Mouse (Mus musculus): ENCODE measurements around the gene Sptbn2. TPM values are rescaled to one million over a fixed set of nuclear protein-coding genes. Genes with fewer than 3 reads are reported as not detected.
"Not testable (repeated sequence)": the region's sequence is repeated elsewhere in the genome, so short reads cannot be mapped to it uniquely, and the experiment has no call there.

Gene Sptbn2
- polyA plus RNA-seq, 2 experiments from 2014 or later: 0.11 to 0.17 TPM

GRCm38 (mm10) chr19:4729186-4729585, 18.2 kb downstream of the Sptbn2 start:
- no peak for ATAC-seq

GRCm38 (mm10) chr19:4733052-4733451, 22.1 kb downstream of the Sptbn2 start:
- ATAC-seq: no peak

DNA sequence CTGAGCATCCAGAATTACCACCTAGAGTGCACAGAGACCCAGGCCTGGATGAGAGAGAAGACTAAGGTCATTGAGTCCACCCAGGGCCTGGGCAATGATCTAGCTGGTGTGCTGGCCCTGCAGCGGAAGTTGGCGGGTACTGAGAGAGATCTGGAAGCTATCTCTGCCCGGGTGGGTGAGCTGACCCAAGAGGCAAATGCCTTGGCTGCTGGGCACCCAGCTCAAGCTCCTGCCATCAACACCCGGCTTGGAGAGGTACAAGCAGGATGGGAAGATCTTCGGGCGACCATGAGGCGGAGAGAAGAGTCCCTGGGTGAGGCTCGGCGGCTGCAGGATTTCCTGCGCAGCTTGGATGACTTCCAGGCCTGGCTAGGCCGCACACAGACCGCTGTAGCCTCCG, 26.9 kb downstream of the Sptbn2 start:
- no peak for ATAC-seq

- no peak for ATAC-seq
These were observed 28.1 kb downstream of the Sptbn2 start for GRCm38 (mm10) chr19:4739053-4739452.

DNA sequence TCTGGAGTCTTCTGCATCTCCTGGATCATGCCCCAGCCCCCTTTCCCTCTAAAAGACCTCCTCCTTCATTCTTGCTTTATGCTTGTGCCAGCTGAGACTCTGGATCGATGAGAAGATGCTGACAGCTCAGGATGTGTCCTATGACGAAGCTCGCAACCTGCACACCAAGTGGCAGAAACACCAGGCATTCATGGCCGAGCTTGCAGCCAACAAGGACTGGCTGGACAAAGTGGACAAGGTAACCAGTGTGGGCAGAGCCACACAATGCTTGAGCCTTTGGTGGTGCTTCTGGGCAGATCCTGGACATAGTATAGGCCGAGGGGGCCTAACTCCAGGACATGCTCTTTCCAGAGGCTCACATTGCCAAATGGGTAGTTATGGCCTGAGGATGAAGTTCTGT, 28.8 kb downstream of the Sptbn2 start:
- ATAC-seq: no peak

GRCm38 (mm10) chr19:4741482-4741881, 30.5 kb downstream of the Sptbn2 start:
- ATAC-seq: no peak

DNA sequence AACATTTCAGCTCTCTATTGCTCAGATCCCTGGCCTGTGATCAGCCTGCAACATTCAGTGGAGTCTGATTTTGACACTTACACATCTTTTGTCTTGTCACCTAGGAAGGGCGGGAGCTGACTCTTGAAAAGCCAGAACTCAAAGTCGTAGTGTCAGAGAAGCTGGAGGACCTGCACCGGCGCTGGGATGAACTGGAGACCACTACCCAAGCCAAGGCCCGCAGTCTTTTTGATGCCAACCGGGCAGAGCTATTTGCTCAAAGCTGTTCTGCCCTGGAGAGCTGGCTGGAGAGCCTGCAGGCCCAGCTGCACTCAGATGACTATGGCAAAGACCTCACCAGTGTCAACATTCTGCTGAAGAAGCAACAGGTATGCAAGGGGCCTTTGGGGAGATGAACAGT, 31.3 kb downstream of the Sptbn2 start:
- no peak for ATAC-seq

DNA sequence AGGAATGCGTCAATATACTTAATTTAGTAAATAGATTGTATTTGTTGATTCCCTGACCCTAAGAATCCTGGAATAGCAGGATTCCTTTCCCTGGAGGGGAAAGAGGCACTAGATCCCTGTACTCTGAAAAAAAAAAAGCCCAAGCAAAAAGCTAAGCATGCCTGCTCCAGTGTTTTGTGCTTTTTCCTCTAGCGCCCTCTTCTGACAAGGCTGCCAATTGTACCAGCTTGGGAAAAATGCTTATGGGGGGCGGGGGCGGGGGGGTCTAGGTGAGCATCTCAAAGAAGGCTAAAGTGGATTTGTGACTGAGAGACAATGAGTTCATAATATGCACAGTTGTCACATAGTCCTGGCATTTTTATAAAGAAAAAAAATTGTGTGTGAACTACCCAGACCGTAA, 32.6 kb downstream of the Sptbn2 start:
- ATAC-seq: no peak

GRCm38 (mm10) chr19:4744026-4744425, 33.1 kb downstream of the Sptbn2 start:
- no peak for ATAC-seq

GRCm38 (mm10) chr19:4745057-4745456, 34.1 kb downstream of the Sptbn2 start:
- no peak for ATAC-seq

- ATAC-seq: no peak
These were observed 34.7 kb downstream of the Sptbn2 start for GRCm38 (mm10) chr19:4745681-4746080.

DNA sequence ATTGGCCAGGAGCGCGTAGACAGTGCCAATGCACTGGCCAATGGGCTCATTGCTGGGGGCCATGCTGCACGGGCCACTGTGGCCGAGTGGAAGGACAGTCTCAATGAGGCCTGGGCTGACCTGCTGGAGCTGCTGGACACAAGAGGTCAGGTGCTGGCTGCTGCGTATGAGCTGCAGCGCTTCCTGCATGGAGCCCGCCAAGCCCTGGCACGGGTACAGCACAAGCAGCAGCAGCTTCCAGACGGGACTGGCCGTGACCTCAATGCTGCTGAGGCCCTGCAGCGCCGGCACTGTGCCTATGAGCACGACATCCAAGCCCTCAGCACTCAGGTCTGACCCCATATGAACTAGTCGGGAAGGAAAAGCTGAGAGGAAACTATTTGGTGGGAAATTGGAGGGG, 35.6 kb downstream of the Sptbn2 start:
- ATAC-seq: no peak

GRCm38 (mm10) chr19:4747631-4748312, 36.8 kb downstream of the Sptbn2 start:
- ATAC-seq: no peak

DNA sequence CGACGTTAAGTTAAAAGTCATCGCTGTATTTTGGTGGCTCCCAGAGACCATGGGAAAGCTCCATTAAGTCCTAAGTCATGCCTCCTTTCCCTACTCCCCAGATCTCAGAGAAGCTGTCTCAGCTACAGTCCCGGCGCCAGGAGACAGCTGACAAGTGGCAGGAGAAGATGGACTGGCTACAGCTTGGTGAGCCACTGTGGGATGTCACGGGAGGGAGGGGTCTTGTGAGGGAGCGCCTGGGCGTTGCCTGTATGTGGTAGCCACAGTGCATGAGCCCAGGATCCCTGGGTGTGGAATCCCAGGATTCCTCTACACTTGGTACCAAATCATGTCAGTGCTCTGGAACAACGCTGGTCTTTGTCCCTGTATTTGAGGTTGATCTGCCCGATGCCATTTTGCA, 37.5 kb downstream of the Sptbn2 start:
- no peak for ATAC-seq

DNA sequence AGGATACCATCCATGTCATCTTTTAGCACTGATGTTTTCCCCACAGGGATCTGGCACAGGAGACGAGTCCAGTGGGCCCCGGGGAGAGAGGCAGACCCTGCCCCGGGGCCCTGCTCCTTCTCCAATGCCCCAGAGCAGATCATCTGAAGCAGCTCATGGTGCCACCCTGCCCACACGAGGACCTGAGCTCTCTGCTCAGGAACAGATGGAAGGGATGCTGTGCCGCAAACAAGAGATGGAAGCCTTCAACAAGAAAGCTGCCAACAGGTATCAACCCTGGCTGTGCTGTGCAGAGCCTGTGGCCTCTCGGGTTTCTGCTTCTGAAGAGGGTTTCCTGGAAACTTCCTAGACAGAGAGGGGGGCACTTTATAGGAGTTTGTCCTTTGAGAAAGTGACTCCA, 39.0 kb downstream of the Sptbn2 start:
- no peak for ATAC-seq

GRCm38 (mm10) chr19:4755565-4756192, 44.7 kb downstream of the Sptbn2 start:
- peak; percentile 60 for ATAC-seq

DNA sequence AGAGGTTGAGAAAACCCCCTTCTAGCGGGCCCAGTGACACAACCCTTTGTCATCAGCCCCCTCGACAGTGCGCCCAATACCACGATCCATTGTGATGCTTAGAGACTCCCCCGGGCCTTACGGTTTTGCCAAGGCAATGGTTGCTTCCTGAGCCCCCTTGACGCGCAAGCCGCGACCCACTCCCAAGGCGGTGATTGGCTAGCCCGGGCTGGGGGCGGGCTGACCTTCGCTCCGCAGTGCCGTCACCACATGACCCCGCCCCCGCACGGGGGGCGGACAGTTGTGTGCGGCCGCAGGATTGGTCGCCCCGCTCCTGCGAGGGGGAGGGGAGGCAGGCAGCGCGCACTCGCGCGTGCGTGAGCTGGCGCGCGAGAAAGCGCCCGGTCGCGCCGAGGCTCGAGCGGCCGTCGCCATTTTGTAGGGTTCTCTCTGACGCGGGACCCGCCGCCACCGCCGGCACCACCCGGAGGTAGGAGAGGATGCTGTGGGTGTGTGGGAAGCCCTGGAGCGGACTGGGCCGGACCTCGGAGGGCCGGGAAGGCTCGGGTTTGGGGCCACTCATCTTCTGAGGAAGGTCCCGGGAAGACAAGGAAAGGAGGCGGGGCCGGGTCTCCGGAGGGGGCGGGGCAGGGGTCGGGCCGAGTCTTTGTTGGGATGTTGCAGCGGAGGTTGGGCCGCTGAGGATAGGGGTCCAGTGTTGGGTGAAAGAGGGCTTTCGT, 45.4 kb downstream of the Sptbn2 start, which contains the start of gene Rbm4b:
Gene Rbm4b (plus strand): TSS at position 305 of the 719 bp plus-strand sequence.
- peak; percentile 83 for ATAC-seq

DNA sequence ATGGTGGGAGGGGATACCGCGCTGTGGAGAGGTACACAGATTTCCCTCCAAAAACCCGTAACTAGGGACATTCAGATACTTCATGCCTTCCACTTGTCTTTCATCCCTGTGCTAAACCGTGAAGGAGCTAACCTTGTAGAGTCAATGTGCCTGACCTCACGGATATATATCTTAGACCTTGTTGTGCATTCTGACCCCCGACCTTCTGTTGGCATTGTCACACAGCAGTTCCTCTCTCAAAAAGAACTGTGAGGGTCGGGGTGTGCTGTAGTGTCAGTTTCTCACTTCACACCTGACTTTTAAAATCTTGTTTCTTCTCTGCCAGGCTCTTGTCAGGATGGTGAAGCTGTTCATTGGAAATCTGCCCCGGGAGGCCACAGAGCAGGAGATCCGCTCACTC, 46.0 kb downstream of the Sptbn2 start:
- ATAC-seq: no peak

DNA sequence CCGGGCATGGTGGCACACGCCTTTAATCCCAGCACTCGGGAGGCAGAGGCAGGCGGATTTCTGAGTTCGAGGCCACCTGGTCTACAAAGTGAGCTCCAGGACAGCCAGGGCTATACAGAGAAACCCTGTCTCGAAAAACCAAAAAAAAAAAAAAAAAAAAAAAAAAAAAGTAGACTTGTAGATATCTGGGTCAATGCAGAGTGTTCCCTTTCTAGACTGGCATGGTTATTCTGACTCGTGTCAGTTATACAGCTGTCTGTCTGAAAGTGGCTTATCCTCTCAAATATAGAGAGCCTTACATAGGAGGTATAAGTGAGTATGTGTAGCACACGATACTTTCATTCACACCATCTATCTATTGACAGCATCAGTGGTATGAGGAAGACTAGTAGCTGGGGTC, 49.6 kb downstream of the Sptbn2 start:
- ATAC-seq: not testable (repeated sequence)

- ATAC-seq: no peak
These were observed 51.9 kb downstream of the Sptbn2 start for GRCm38 (mm10) chr19:4762876-4763275.

GRCm38 (mm10) chr19:4767507-4768148, 56.7 kb downstream of the Sptbn2 start:
- ATAC-seq: no peak

GRCm38 (mm10) chr19:4772785-4773184, 61.8 kb downstream of the Sptbn2 start:
- no peak for ATAC-seq

DNA sequence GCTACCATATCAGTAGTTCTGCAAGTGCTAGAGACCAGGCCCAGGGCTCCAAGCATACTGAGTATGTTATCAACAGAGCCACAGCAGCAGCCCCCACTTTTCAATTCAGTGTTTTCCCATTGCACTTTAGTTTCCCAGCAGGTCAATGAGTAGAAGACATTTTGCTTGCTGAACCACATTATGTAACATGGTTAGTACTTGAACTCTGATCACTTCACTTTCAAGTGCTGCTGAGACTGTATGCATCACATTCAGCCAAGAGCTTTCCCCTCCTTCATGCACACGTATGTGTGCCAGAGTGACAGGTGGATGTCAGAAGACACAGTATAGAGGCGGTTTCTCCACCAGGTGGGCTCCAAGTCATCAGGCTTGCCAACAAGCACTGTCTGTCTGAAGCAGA, 71.9 kb downstream of the Sptbn2 start:
- no peak for ATAC-seq
